Mouse (Mus musculus) induced T-regulatory cell, adult 2 months (primary cell): ENCODE measurements at regions not wholly inside any gene's neighbourhood (a gene's known extent, or its start where the extent isn't known, plus 50 kb on each side); places are given as distances from the start of the nearest gene placed in this dataset.
A peak's percentile ranks its signal among the peaks of the same experiment; 100 is the strongest.

Source experiments
- DNase-seq: peaks from one replicate; pipeline ENCODE4 v3.0.0-alpha.2; 2012; ENCODE audit warnings: low read depth

- DNase-seq, result no peak
Measured at GRCm38 (mm10) chr3:35320844-35321393, 433.0 kb upstream of the Atp11b start.

DNA sequence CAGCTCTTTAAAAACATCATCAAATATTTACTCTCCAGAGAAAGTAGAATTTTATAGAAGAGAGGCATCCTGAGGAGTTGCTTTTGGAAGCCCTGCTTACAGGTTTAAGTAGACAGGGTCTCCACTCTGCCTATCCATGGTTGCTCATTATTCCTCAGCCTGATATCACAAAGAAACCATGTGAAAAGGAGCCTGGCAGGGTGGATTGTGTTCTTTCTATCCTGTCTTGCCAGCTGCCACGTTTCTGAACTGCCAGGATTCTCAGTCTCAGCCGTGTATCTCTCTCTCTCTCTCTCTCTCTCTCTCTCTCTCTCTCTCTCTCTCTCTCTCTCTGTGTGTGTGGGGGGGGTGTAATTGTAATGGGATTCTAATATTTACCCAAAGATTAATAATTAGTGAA, 431.9 kb upstream of the Atp11b start:
- DNase-seq, result no peak

DNA sequence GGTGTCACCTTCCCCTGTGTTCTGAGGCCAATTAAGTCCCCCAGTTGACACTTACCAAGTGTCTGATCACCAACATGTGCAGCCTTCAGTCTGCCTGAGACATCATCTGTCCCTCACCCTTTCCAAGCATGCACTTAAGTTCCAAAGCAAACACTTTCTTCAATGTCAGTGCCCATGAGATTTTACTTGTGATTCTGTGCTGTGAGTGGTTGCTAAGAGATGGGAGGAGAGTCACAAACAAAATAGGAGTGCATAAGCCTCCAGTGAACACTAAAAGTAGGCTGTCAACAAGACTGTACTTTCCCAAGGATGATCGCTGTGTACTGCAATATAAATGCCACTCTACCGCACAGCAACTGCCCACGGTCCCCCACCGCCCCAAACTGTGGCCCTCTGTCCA, 431.0 kb upstream of the Atp11b start:
- DNase-seq, result no peak

DNA sequence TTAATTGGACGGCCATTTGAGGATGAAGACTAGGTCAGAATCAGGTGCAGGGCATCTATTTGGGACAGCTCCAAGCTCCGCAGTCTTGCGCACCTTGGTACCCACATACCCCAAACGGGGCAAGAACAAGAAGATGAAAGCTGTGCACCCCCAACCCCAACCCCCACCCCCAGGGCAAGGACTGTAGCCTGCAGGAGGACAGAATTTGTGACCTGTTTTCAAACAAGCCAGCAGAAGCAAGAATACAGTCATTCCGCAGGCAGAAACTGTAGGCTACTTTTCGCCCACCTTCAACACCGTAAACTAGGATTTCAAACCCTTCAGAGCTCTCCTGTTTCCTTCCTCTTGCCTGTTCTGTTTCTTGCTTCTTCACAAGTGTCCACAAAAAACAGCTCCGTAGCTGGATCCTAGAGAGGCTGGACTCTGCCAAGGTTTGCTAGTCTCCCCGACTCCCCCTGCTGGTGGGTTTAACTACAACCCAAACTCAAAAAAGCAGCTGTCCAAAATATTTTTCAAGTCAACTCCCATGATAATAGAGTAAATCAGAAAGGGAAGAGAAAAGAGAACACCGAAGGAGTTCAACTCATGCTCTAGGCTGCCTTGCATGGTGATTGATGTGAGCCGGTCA, 430.3 kb upstream of the Atp11b start:
- DNase-seq, result peak; percentile 49

GRCm38 (mm10) chr3:35324186-35324585, 429.7 kb upstream of the Atp11b start:
- no peak for DNase-seq

GRCm38 (mm10) chr3:35332534-35333272, 421.2 kb upstream of the Atp11b start:
- no peak for DNase-seq

- no peak for DNase-seq
Measured at GRCm38 (mm10) chr3:35334017-35334416, 419.9 kb upstream of the Atp11b start.

- no peak for DNase-seq
Measured at GRCm38 (mm10) chr3:35334546-35334945, 419.4 kb upstream of the Atp11b start.

- no peak for DNase-seq
Measured at GRCm38 (mm10) chr3:35335837-35336236, 418.1 kb upstream of the Atp11b start.

DNA sequence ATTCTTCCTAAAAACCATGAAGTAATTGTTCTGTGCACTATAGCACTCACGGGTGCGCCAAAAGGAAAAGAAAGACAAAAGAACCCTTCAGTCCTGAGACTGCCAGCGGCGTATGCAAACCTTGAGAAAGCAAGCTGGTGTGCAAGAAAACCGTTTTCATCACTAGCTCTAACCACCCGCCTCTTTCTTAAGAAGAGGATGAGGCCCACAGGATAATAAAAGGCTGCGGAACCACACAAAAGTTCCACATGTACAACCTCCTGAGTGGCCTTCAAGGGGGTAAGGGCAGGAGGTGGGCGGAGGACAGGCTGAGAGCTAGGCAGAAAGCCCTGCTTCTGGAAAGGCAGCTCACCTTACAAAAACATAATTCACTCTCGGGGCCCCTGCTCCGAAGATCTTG, 413.4 kb upstream of the Atp11b start:
- no peak for DNase-seq

GRCm38 (mm10) chr3:35340935-35341800, 412.7 kb upstream of the Atp11b start:
- no peak for DNase-seq

- DNase-seq, result no peak
Measured at GRCm38 (mm10) chr3:35341840-35342239, 412.1 kb upstream of the Atp11b start.

- DNase-seq, result no peak
Measured at GRCm38 (mm10) chr3:35342584-35342983, 411.3 kb upstream of the Atp11b start.

- no peak for DNase-seq
Measured at GRCm38 (mm10) chr3:35343936-35344335, 410.0 kb upstream of the Atp11b start.

- DNase-seq, result no peak
Measured at GRCm38 (mm10) chr3:35349114-35349513, 404.8 kb upstream of the Atp11b start.

GRCm38 (mm10) chr3:35353442-35353841, 400.5 kb upstream of the Atp11b start:
- DNase-seq, result no peak

GRCm38 (mm10) chr3:35353920-35354319, 400.0 kb upstream of the Atp11b start:
- no peak for DNase-seq

DNA sequence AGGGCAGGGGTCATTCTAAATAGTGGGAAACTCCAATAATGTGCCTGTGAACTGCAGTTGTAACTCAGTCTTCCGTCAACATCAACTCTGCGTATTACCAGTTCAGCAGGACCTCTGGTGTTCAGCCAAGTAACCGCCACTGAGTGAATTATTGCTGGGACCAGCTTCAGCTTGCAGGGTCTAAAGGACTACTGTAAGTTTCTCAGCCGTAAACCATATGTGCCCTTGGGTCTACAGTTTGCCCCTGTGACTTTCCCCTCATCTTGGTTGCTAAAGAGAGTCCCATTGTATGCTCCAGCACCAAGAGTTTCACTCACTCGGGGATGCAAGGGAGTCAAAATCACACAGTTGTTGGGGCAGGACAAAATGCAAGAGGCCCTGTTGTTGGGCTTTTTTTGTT, 399.6 kb upstream of the Atp11b start:
- DNase-seq, result no peak

DNA sequence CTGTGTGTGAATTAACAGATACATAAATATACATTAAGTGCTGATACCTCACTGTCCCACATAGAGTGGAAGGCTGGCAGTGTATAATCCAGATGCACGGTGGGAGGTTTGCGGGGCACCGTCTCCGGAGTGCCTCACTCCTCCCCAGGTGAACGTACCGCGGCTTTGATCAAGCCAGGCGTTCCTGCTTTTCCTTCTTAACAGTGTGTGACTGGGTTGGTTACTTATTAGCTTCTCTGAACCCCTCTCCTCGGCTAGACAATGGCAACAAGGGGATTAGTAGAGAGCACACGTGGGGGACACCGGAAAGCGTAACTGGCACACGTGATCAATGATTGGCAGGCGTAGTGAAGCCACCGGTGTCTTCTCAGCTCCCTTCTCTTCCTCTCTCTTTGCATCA, 396.8 kb upstream of the Atp11b start:
- DNase-seq, result no peak

DNA sequence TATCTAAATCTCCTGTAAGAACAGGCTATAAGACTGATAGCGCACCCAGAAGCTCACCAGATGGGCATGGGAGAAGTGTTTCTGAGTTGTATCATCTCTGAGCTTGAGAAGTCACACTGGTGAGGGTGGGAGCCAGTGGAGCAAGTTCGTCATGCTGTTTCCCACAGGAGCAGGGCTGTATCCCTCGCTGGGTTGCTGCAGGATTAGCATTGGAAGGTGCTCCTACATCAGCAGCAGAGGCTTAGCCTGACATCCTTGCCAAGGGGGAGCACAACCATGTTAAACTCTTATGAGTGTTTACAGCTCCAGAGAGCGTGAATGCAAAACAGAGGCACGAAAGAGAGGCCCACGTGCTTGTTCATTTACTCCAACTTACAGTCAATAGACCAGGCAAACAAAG, 395.4 kb upstream of the Atp11b start:
- DNase-seq, result no peak

GRCm38 (mm10) chr3:35359288-35359687, 394.6 kb upstream of the Atp11b start:
- DNase-seq, result no peak

GRCm38 (mm10) chr3:35360515-35360914, 393.4 kb upstream of the Atp11b start:
- no peak for DNase-seq

DNA sequence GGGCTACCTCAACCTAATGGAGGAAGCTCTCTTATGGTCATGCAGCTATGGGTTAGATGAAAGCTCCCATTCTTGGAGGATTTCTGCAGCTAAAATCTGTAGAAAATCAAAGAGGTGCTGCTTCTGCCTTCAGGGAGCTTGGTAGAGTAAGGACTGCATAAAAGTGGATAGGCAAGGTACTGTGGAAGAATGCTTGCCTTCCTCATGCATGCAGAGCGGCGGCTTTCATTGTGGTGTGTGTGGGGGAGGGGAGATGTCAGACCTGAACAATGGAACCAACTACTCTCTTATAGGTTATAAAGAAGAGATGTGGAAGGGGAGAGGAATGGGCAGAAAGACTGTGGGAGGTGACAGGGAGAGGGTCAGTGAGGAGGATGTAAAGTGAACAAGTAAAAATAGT, 392.8 kb upstream of the Atp11b start:
- no peak for DNase-seq
